11 mouse cellular contexts compared by ENCODE assay signal in genomic region chr19:20924282-20924681, GRCm38 (mm10). TPM values are rescaled to one million over a fixed set of nuclear protein-coding genes. Genes with fewer than 3 reads are reported as not detected.
DNase-seq lines count a peak whose midpoint lies in the region; ATAC-seq and TF ChIP-seq lines count a peak whose summit lies in the region.
"Had no signal": no experiment of that assay in that cellular context is flagged by ENCODE, and none has a peak within 500 bp of the region (broad histone marks: within the 10 kb centered on the region; RNA-seq: fewer than 3 reads in every experiment).

No protein-coding gene starts in this region.

- no peak overlapping the region for H3K9ac ChIP-seq in forebrain, embryonic 11.5 days (ENCODE audit: low read length)
- H3K9ac ChIP-seq in kidney, postnatal 0 days (ENCODE audit: low read depth, low read length), result no peak overlapping the region
- no peak overlapping the region for H3K9ac ChIP-seq in embryonic facial prominence, embryonic 12.5 days
- no peak overlapping the region for H3K9ac ChIP-seq in limb, embryonic 13.5 days
- H3K9ac ChIP-seq: stomach, embryonic 15.5 days had no signal

- ATAC-seq in forebrain, embryonic 11.5 days (replicated peaks; ENCODE audit: low FRiP score), result peak; percentile 32; the same call in 1 of the 2 replicates
- ATAC-seq in kidney, postnatal 0 days (replicated peaks; ENCODE audit: low FRiP score, low read depth), result no peak; the same call in 1 of the 2 replicates
- ATAC-seq in embryonic facial prominence, embryonic 12.5 days (ENCODE audit: insufficient number of reproducible peaks, insufficient read depth, low FRiP score, low TSS enrichment), result no peak
- no peak for ATAC-seq in limb, embryonic 13.5 days (ENCODE audit: low FRiP score, low read depth)

- H3K27me3 ChIP-seq in forebrain, embryonic 11.5 days (ENCODE audit: control insufficient read depth, insufficient read depth, low read length), result no peaks in the 10 kb centered on the region
- H3K27me3 ChIP-seq in forebrain, embryonic 10.5 days (ENCODE audit: poor library complexity, severe bottlenecking), result no peaks in the 10 kb centered on the region
- H3K27me3 ChIP-seq in kidney, postnatal 0 days (ENCODE audit: insufficient read depth, low read length), result no peaks in the 10 kb centered on the region
- no peaks in the 10 kb centered on the region for H3K27me3 ChIP-seq in embryonic facial prominence, embryonic 12.5 days
- no peaks in the 10 kb centered on the region for H3K27me3 ChIP-seq in limb, embryonic 13.5 days
- H3K27me3 ChIP-seq: stomach, embryonic 15.5 days had no signal

- H3K4me2 ChIP-seq in forebrain, embryonic 11.5 days (ENCODE audit: low read depth, low read length, severe bottlenecking), result no peak overlapping the region
- peak overlapping the region; percentile 35 for H3K4me2 ChIP-seq in kidney, postnatal 0 days (ENCODE audit: low read length)
- H3K4me2 ChIP-seq in embryonic facial prominence, embryonic 12.5 days (replicated peaks), result 0 out of 2 replicates have a peak overlapping the region, but pooled peaks have one; percentile 24
- peak overlapping the region; percentile 32; the same call in 1 of the 2 replicates for H3K4me2 ChIP-seq in limb, embryonic 13.5 days (replicated peaks)
- H3K4me2 ChIP-seq: stomach, embryonic 15.5 days had no signal

- WGBS in forebrain, embryonic 11.5 days, result 50% methylated on average over 7 of the region's 7 CpGs
- WGBS in forebrain, embryonic 10.5 days, result 45% methylated on average over 7 of the region's 7 CpGs
- WGBS in kidney, postnatal 0 days, result 31% methylated on average over 7 of the region's 7 CpGs
- WGBS in embryonic facial prominence, embryonic 12.5 days, result 27% methylated on average over 7 of the region's 7 CpGs
- WGBS in limb, embryonic 13.5 days, result 37% methylated on average over 7 of the region's 7 CpGs

- H3K27ac ChIP-seq in forebrain, embryonic 11.5 days (ENCODE audit: low read depth, low read length), result no peak overlapping the region
- H3K27ac ChIP-seq in forebrain, embryonic 10.5 days, result no peak overlapping the region
- peak overlapping the region; percentile 78 for H3K27ac ChIP-seq in kidney, postnatal 0 days
- no peak overlapping the region for H3K27ac ChIP-seq in embryonic facial prominence, embryonic 12.5 days
- H3K27ac ChIP-seq in limb, embryonic 13.5 days, result no peak overlapping the region; the same call in 1 of the 2 replicates
- H3K27ac ChIP-seq: stomach, embryonic 15.5 days had no signal

- no peak for DNase-seq in forebrain, embryonic 11.5 days (ENCODE audit: low spot score)
- no peak for DNase-seq in forebrain, embryonic 10.5 days (ENCODE audit: extremely low spot score, low spot score)
- peak; percentile 12 for DNase-seq in kidney, postnatal 0 days (ENCODE audit: low spot score)
- DNase-seq in kidney, postnatal 4 days, result no peak
- no peak for DNase-seq in right cerebral cortex, postnatal 25 days
- DNase-seq in MN1 (ENCODE audit: low spot score), result no peak
- DNase-seq: cerebellum, postnatal 36 days had no signal

- no peaks in the 10 kb centered on the region for H3K4me1 ChIP-seq in forebrain, embryonic 11.5 days (replicated peaks; ENCODE audit: control insufficient read depth, insufficient read depth, low read length)
- H3K4me1 ChIP-seq in forebrain, embryonic 10.5 days, result peaks cover 16% of the 10 kb centered on the region
- 0 out of 2 replicates have a peak, but pooled peaks cover 3% of the 10 kb centered on the region for H3K4me1 ChIP-seq in kidney, postnatal 0 days (replicated peaks; ENCODE audit: insufficient read depth, low read length)
- peaks cover 8% of the 10 kb centered on the region; the same call in 1 of the 2 replicates for H3K4me1 ChIP-seq in embryonic facial prominence, embryonic 12.5 days
- H3K4me1 ChIP-seq in limb, embryonic 13.5 days, result peaks cover 13% of the 10 kb centered on the region
- H3K4me1 ChIP-seq: stomach, embryonic 15.5 days had no signal

- H3K4me3 ChIP-seq in forebrain, embryonic 11.5 days (ENCODE audit: low read depth, low read length), result no peak overlapping the region
- no peak overlapping the region for H3K4me3 ChIP-seq in forebrain, embryonic 10.5 days
- H3K4me3 ChIP-seq in kidney, postnatal 0 days (replicated peaks; ENCODE audit: low read depth, low read length), result no peak overlapping the region; the same call in 1 of the 2 replicates
- no peak overlapping the region for H3K4me3 ChIP-seq in embryonic facial prominence, embryonic 12.5 days
- no peak overlapping the region for H3K4me3 ChIP-seq in limb, embryonic 13.5 days
- H3K4me3 ChIP-seq: stomach, embryonic 15.5 days had no signal

- TF ChIP-seq CTCF in kidney, postnatal 0 days (IDR thresholded peaks at IDR 0.05; ENCODE audit: low read depth), result no peak

- no peaks in the 10 kb centered on the region for H3K9me3 ChIP-seq in forebrain, embryonic 11.5 days (ENCODE audit: control insufficient read depth, low read length)
- no peaks in the 10 kb centered on the region for H3K9me3 ChIP-seq in forebrain, embryonic 10.5 days
- H3K9me3 ChIP-seq in kidney, postnatal 0 days (replicated peaks; ENCODE audit: low read length), result no peaks in the 10 kb centered on the region
- H3K9me3 ChIP-seq in embryonic facial prominence, embryonic 12.5 days, result no peaks in the 10 kb centered on the region
- no peaks in the 10 kb centered on the region for H3K9me3 ChIP-seq in limb, embryonic 13.5 days
- H3K9me3 ChIP-seq: stomach, embryonic 15.5 days had no signal

- no peaks in the 10 kb centered on the region for H3K36me3 ChIP-seq in forebrain, embryonic 11.5 days (ENCODE audit: control insufficient read depth, insufficient read depth, low read length)
- H3K36me3 ChIP-seq in forebrain, embryonic 10.5 days (replicated peaks), result no peaks in the 10 kb centered on the region
- H3K36me3 ChIP-seq in kidney, postnatal 0 days (ENCODE audit: insufficient read depth, low read length), result no peaks in the 10 kb centered on the region
- no peaks in the 10 kb centered on the region for H3K36me3 ChIP-seq in embryonic facial prominence, embryonic 12.5 days
- no peaks in the 10 kb centered on the region for H3K36me3 ChIP-seq in limb, embryonic 13.5 days
- H3K36me3 ChIP-seq: stomach, embryonic 15.5 days had no signal

RNA-seq across cellular contexts. Expression of gene Tmc1, which starts 29.7 kb away (rescaled TPM):
- polyA plus RNA-seq in forebrain, embryonic 11.5 days (2014; fragmentation: Nextera tagmentation; extraction: Ambion mirVana), result 0.07 TPM in 1 of 2 replicates, not detected in the other
- 0.04 TPM in 1 of 2 replicates, not detected in the other for polyA plus RNA-seq in forebrain, embryonic 10.5 days (2016; fragmentation: Nextera tagmentation; extraction: Ambion mirVana)
- polyA plus RNA-seq in kidney, postnatal 0 days (2015; fragmentation: Nextera tagmentation; extraction: Ambion mirVana), result 0.03 TPM in 1 of 2 replicates, not detected in the other
- 0.11 and 0.24 TPM in 2 replicates for polyA plus RNA-seq in embryonic facial prominence, embryonic 12.5 days (2016; fragmentation: Nextera tagmentation; extraction: Ambion mirVana)
- polyA plus RNA-seq in limb, embryonic 13.5 days (2015; fragmentation: Nextera tagmentation; extraction: Ambion mirVana), result 0.05 and 0.11 TPM in 2 replicates
- polyA plus RNA-seq: liver, embryonic 16.5 days had no signal
